Mouse (Mus musculus): ENCODE data around the gene Olfr43.

Olfr43 gene

GRCm38 (mm10) chr11:74211279-74211678 is at the start of gene Olfr43:
Gene Olfr43 (minus strand): TSS chr11:74211379.
- no peak for DNase-seq (ENCODE audit: low spot score)

- no peak for DNase-seq (ENCODE audit: low spot score)
These were observed 48.3 kb upstream of the Olfr43 start, which contains the start of gene Olfr406 for GRCm38 (mm10) chr11:74259508-74259907. Gene Olfr406 (plus strand): TSS chr11:74259808.

- DNase-seq (ENCODE audit: low spot score) = no peak
These were observed 30.0 kb upstream of the Olfr43 start for GRCm38 (mm10) chr11:74241201-74241600.

GRCm38 (mm10) chr11:74185949-74186348 is 25.2 kb downstream of the Olfr43 start, which contains the start of gene Olfr403:
Gene Olfr403 (plus strand): TSS chr11:74186249.
- DNase-seq (ENCODE audit: low spot score) = no peak

DNA sequence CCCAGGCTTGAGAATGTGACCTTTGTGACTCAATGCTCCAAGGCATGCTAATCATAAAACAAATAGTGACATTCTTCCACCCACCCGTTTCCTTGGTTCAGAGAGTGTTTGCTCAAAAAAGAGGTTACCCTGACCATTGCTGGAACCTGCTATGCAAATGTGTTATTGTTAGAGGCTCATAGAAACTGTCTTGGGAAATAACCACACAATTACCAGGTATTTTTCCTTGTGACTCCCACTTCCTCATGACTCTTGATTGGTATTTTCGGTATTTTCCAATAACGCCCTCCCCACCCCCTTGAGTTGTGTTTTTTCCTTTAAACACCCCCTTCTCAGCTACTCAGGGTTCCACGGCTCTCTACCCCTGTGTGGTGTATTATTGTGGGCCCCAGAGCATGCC is 27.4 kb downstream of the Olfr43 start:
- DNase-seq (ENCODE audit: low spot score) = no peak

- DNase-seq (ENCODE audit: low spot score) = no peak
These were observed 28.0 kb downstream of the Olfr43 start for GRCm38 (mm10) chr11:74183168-74183567.

DNA sequence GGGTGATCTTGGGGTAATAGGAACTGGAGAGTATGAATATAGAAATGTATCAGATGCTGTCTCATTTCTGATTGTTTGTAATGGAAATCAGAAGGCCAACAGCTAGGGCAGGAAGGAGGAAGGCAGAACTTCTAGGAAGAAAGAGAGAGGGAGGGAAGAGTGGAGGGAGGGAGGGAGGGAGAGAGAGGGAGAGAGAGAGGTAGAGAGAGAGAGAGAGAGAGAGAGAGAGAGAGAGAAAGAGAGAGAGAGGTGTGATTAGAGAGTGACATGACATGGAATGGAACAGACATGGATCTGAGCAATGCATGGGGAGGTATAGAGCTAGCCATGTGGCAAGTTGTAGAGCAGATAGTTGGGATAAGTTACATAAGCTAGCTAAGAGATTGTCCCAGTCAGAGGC is 42.4 kb downstream of the Olfr43 start:
- DNase-seq (ENCODE audit: low spot score) = no peak

Data from T-cell, adult 2 months (primary cell).